Mouse (Mus musculus) C2C12 (cell line): ENCODE results near the gene Lrmda. TPM values are rescaled to one million over a fixed set of nuclear protein-coding genes. Genes with fewer than 3 reads are reported as not detected.

Experiments used
- H3K27me3 ChIP-seq: one replicate; pipeline ENCODE4 v1.6.1; 2011; ENCODE audit not compliant: control insufficient read depth, insufficient read depth, insufficient read length
- H3K36me3 ChIP-seq: one replicate; pipeline ENCODE4 v1.6.1; 2011; ENCODE audit not compliant: control insufficient read depth, insufficient read depth
- H3K4me3 ChIP-seq: one replicate; pipeline ENCODE4 v1.5.1; 2011; ENCODE audit warnings: mild to moderate bottlenecking, control low read depth; ENCODE audit not compliant: poor library complexity, insufficient read depth, severe bottlenecking
- H3K79me2 ChIP-seq: one replicate; pipeline ENCODE4 v1.6.1; 2011; ENCODE audit not compliant: control insufficient read depth, insufficient read depth
- H3K79me3 ChIP-seq: one replicate; pipeline ENCODE4 v1.6.1; 2011; ENCODE audit warnings: low read depth, control low read depth
- H3ac ChIP-seq: one replicate; pipeline ENCODE3; 2011; ENCODE audit warnings: low read depth; ENCODE audit not compliant: control insufficient read depth, insufficient read length
- CEBPB ChIP-seq: IDR thresholded peaks from one replicate; pipeline ENCODE4 v1.6.1; 2011; ENCODE audit warnings: low read depth, mild to moderate bottlenecking, control low read depth, moderate library complexity
- CTCF ChIP-seq: IDR thresholded peaks from one replicate; pipeline ENCODE4 v1.5.1; 2011; ENCODE audit not compliant: control insufficient read depth, insufficient read depth, insufficient read length
- FOSL1 ChIP-seq: IDR thresholded peaks from one replicate; pipeline ENCODE4 v1.8.0; 2011; ENCODE audit warnings: mild to moderate bottlenecking, low read length; ENCODE audit not compliant: poor library complexity, insufficient read depth, severe bottlenecking
- MAX ChIP-seq: IDR thresholded peaks from one replicate; pipeline ENCODE4 v1.6.1; 2011; ENCODE audit warnings: mild to moderate bottlenecking, control low read depth
- MYOD1 ChIP-seq: IDR thresholded peaks from one replicate; pipeline ENCODE4 v1.6.1; 2011; ENCODE audit warnings: low read depth; ENCODE audit not compliant: control insufficient read depth, insufficient read length
- MYOG ChIP-seq: IDR thresholded peaks from one replicate; pipeline ENCODE4 v1.6.1; 2011; ENCODE audit not compliant: control insufficient read depth, insufficient read length; ENCODE audit errors: extremely low read depth
- USF1 ChIP-seq: IDR thresholded peaks from one replicate; pipeline ENCODE4 v1.6.1; 2011; ENCODE audit warnings: low read depth, mild to moderate bottlenecking, control low read depth, moderate library complexity
- polyA plus RNA-seq: library from polyadenylated mRNA; unstranded; fragments of >200 nt; fragmentation: generic; extraction: Trizol; gene quantifications from one replicate; pipeline ENCODE4 v1.2.1, GENCODE M21; 2012; ENCODE audit warnings: missing spikeins

Gene Lrmda
- polyA plus RNA-seq, 1 experiment, result not detected

GRCm38 (mm10) chr14:22260033-22260419 lies 240.5 kb downstream of the Lrmda start:
- peaks cover 4% of the 10 kb centered on the region for H3K27me3 ChIP-seq

GRCm38 (mm10) chr14:22265229-22265905 lies 245.9 kb downstream of the Lrmda start:
- no peaks in the 10 kb centered on the region for H3K79me3 ChIP-seq
- H3ac ChIP-seq, result no peak overlapping the region
- H3K4me3 ChIP-seq, result no peak overlapping the region
- H3K27me3 ChIP-seq, result no peaks in the 10 kb centered on the region
- no peak for TF ChIP-seq MAX
- TF ChIP-seq MYOD1, result no peak
- TF ChIP-seq USF1, result no peak
- no peak for TF ChIP-seq FOSL1
- TF ChIP-seq MYOG, result no peak
- H3K79me2 ChIP-seq, result no peaks in the 10 kb centered on the region
- no peaks in the 10 kb centered on the region for H3K36me3 ChIP-seq

More at GRCm38 (mm10) chr14:22260033-22260419, 240.5 kb downstream of the Lrmda start:
- Histone ChIP-seq H3K4me3 (no peak overlapping the region), H3K36me3 (no peaks in the 10 kb centered on the region), H3K79me2 (no peaks in the 10 kb centered on the region), H3ac (no peak overlapping the region), H3K79me3 (no peaks in the 10 kb centered on the region)
- TF ChIP-seq CEBPB (no peak), CTCF (no peak), MYOG (no peak), MAX (no peak), MYOD1 (no peak), USF1 (no peak), FOSL1 (no peak)

GRCm38 (mm10) chr14:22269812-22270211 lies 250.3 kb downstream of the Lrmda start:
- no peaks in the 10 kb centered on the region for H3K36me3 ChIP-seq
- H3K27me3 ChIP-seq, result peaks cover 6% of the 10 kb centered on the region
- H3ac ChIP-seq, result no peak overlapping the region
- H3K79me2 ChIP-seq, result no peaks in the 10 kb centered on the region
- no peak overlapping the region for H3K4me3 ChIP-seq
- H3K79me3 ChIP-seq, result no peaks in the 10 kb centered on the region
- TF ChIP-seq MYOD1, result no peak
- no peak for TF ChIP-seq CEBPB
- TF ChIP-seq MYOG, result no peak
- TF ChIP-seq USF1, result no peak
- no peak for TF ChIP-seq FOSL1
- no peak for TF ChIP-seq CTCF
- TF ChIP-seq MAX, result no peak

- H3K27me3 ChIP-seq, result no peaks in the 10 kb centered on the region
- TF ChIP-seq MAX (no peak), FOSL1 (no peak), CEBPB (no peak), CTCF (no peak), USF1 (no peak), MYOD1 (no peak), MYOG (no peak)
- H3ac ChIP-seq, result no peak overlapping the region
- no peaks in the 10 kb centered on the region for H3K36me3 ChIP-seq
- no peak overlapping the region for H3K4me3 ChIP-seq
- H3K79me3 ChIP-seq, result no peaks in the 10 kb centered on the region
- no peaks in the 10 kb centered on the region for H3K79me2 ChIP-seq
These were observed 258.5 kb downstream of the Lrmda start for GRCm38 (mm10) chr14:22278053-22278452.

GRCm38 (mm10) chr14:22279591-22279990 lies 260.1 kb downstream of the Lrmda start:
- H3K79me3 ChIP-seq, result no peaks in the 10 kb centered on the region
- no peaks in the 10 kb centered on the region for H3K36me3 ChIP-seq
- no peak for TF ChIP-seq MYOG
- no peak for TF ChIP-seq CTCF
- TF ChIP-seq MYOD1, result no peak
- no peak for TF ChIP-seq FOSL1
- H3K79me2 ChIP-seq, result no peaks in the 10 kb centered on the region
- no peak overlapping the region for H3ac ChIP-seq
- H3K27me3 ChIP-seq, result no peaks in the 10 kb centered on the region
- no peak overlapping the region for H3K4me3 ChIP-seq

- no peaks in the 10 kb centered on the region for H3K79me3 ChIP-seq
- H3K4me3 ChIP-seq, result no peak overlapping the region
- TF ChIP-seq MYOD1, result no peak
- no peak for TF ChIP-seq FOSL1
- no peak for TF ChIP-seq CEBPB
- TF ChIP-seq CTCF, result no peak
- TF ChIP-seq MAX, result no peak
- TF ChIP-seq MYOG, result no peak
- no peak for TF ChIP-seq USF1
- H3ac ChIP-seq, result no peak overlapping the region
- no peaks in the 10 kb centered on the region for H3K36me3 ChIP-seq
- H3K27me3 ChIP-seq, result no peaks in the 10 kb centered on the region
- no peaks in the 10 kb centered on the region for H3K79me2 ChIP-seq
These were observed 262.1 kb downstream of the Lrmda start for GRCm38 (mm10) chr14:22281630-22282029.
